Mouse (Mus musculus) megakaryocyte, embryonic 14.5 days (primary cell): ENCODE measurements around the gene Ydjc.

ENCODE experiments used
- FLI1 ChIP-seq: IDR thresholded peaks from 2 replicates; pipeline ENCODE4 v1.6.1; 2012; ENCODE audit warnings: low read length, inconsistent platforms, mixed read lengths
- GATA1 ChIP-seq: IDR thresholded peaks from 3 replicates; pipeline ENCODE4 v1.6.1; 2012; ENCODE audit warnings: mixed read lengths, low read length, inconsistent platforms, borderline replicate concordance

DNA sequence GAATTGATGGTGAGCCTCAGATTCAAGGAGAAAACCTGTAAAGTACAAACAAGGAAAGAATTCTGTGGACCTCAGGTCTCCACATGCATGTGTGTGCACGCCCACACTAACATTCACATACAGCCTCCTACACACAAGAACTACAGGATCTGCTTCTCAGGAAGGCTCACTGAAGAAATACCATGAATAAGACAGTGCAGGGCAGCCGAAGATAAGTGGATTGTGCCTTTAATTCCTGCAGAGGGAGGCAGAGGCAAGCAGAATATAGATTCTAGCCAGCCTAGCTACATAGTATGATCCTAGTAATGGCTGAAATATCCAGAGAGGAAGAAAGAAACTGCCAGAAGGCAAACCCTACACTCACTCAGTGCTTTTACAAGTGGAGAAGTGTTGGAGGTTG, 57.6 kb downstream of the Ydjc start:
- TF ChIP-seq GATA1: no peak
- TF ChIP-seq FLI1: no peak
